Mouse (Mus musculus) intestine, embryonic 16.5 days (tissue): Measurements from ENCODE around the gene Zfp874a. TPM values are rescaled to one million over a fixed set of nuclear protein-coding genes. Genes with fewer than 3 reads are reported as not detected.

Source experiments
- ATAC-seq: fragments of 200-750 bp; cut with Nextera tagmentation; 2 replicates; pipeline ENCODE4 v1.8.0; 2017; ENCODE audit warnings: moderate TSS enrichment, moderate library complexity
- H3K27ac ChIP-seq: fragments of 300-500 bp; sonication (generic); 2 replicates; pipeline ENCODE4 v1.5.1; 2014; ENCODE audit warnings: mild to moderate bottlenecking, low read length
- H3K27me3 ChIP-seq: fragments of 300-500 bp; sonication (generic); replicated peaks from 2 replicates; pipeline ENCODE4 v1.6.1; 2014; ENCODE audit warnings: low read length, control low read depth, mixed read lengths; ENCODE audit not compliant: control insufficient read depth, insufficient read depth
- H3K36me3 ChIP-seq: fragments of 300-500 bp; sonication (generic); 2 replicates; pipeline ENCODE4 v1.6.1; 2014; ENCODE audit warnings: low read length, control low read depth; ENCODE audit not compliant: control insufficient read depth, insufficient read depth
- H3K4me1 ChIP-seq: fragments of 300-500 bp; sonication (generic); 2 replicates; pipeline ENCODE4 v1.6.1; 2014; ENCODE audit warnings: low read length, control low read depth, mixed read lengths; ENCODE audit not compliant: control insufficient read depth, insufficient read depth
- H3K4me2 ChIP-seq: fragments of 300-500 bp; sonication (generic); 2 replicates; pipeline ENCODE4 v1.6.1; 2014; ENCODE audit warnings: low read depth, low read length, control low read depth
- H3K4me3 ChIP-seq: fragments of 300-500 bp; sonication (generic); 2 replicates; pipeline ENCODE4 v1.5.1; 2014; ENCODE audit warnings: mild to moderate bottlenecking, low read length
- H3K9ac ChIP-seq: fragments of 300-500 bp; sonication (generic); 2 replicates; pipeline ENCODE4 v1.6.1; 2014; ENCODE audit warnings: low read depth, low read length
- H3K9me3 ChIP-seq: fragments of 300-500 bp; sonication (generic); 2 replicates; pipeline ENCODE4 v1.6.1; 2016; ENCODE audit warnings: low read length, control low read depth; ENCODE audit not compliant: control insufficient read depth
- WGBS: fragments of 180-500 bp; shearing (Covaris S2); extraction: QIAGEN DNeasy Blood & Tissue Kit; methylation state at CpG from one replicate; pipeline ENCODE4 v1.1.7; 2014; 5-methylcytosine and 5-hydroxymethylcytosine counted together
- polyA plus RNA-seq: library from polyadenylated mRNA; unstranded; fragments of >200 nt; fragmentation: Nextera tagmentation; extraction: Ambion mirVana; gene quantifications from 2 replicates; pipeline ENCODE4 v1.2.1, GENCODE M21; 2015

The Zfp874a gene
- 7.5 TPM in 2 replicates for polyA plus RNA-seq

- ATAC-seq: peak; percentile 98
- H3K9me3 ChIP-seq: no peaks in the 10 kb centered on the region
- peak within 1 kb of the TSS; percentile 71 for H3K9ac ChIP-seq
- H3K4me3 ChIP-seq: peak within 1 kb of the TSS; percentile 66
- WGBS: under 1% methylated on average over 20 of the region's 20 CpGs
- H3K36me3 ChIP-seq: no peaks in the 10 kb centered on the region
- H3K4me2 ChIP-seq: peak within 1 kb of the TSS; percentile 52
- peak within 1 kb of the TSS; percentile 48 for H3K27ac ChIP-seq
- peaks cover 3% of the 10 kb centered on the region; the same call in 1 of the 2 replicates for H3K4me1 ChIP-seq
- H3K27me3 ChIP-seq: no peaks in the 10 kb centered on the region
These were observed at the start of gene Zfp874a for GRCm38 (mm10) chr13:67451172-67452020. Zfp874a (minus strand) TSS chr13:67451624.

- Histone ChIP-seq H3K27me3 (no peaks in the 10 kb centered on the region), H3K4me2 (no peak overlapping the region), H3K9me3 (no peaks in the 10 kb centered on the region), H3K27ac (no peak overlapping the region), H3K4me1 (peaks cover 8% of the 10 kb centered on the region), H3K4me3 (no peak overlapping the region), H3K36me3 (no peaks in the 10 kb centered on the region), H3K9ac (no peak overlapping the region)
- peak; percentile 14; the same call in 1 of the 2 replicates for ATAC-seq
- WGBS: 84% methylated on average over 1 of the region's 1 CpGs
These were observed 49.5 kb upstream of the Zfp874a start for GRCm38 (mm10) chr13:67500908-67501307.

GRCm38 (mm10) chr13:67500084-67500719 is 48.8 kb upstream of the Zfp874a start, which contains the start of gene Zfp58:
Zfp58 (minus strand) TSS chr13:67500555.
- H3K36me3 ChIP-seq: no peaks in the 10 kb centered on the region
- peaks cover 8% of the 10 kb centered on the region for H3K4me1 ChIP-seq
- H3K27ac ChIP-seq: no peak within 1 kb of the TSS
- H3K4me2 ChIP-seq: peak within 1 kb of the TSS; percentile 72
- H3K9me3 ChIP-seq: no peaks in the 10 kb centered on the region
- under 1% methylated on average over 22 of the region's 22 CpGs for WGBS
- H3K9ac ChIP-seq: peak within 1 kb of the TSS; percentile 66
- ATAC-seq: peak; percentile 98
- H3K27me3 ChIP-seq: no peaks in the 10 kb centered on the region
- H3K4me3 ChIP-seq: peak within 1 kb of the TSS; percentile 64

GRCm38 (mm10) chr13:67495631-67496030 is 44.2 kb upstream of the Zfp874a start:
- H3K9ac ChIP-seq: no peak overlapping the region
- WGBS: 100% methylated on average over 1 of the region's 1 CpGs
- H3K4me2 ChIP-seq: no peak overlapping the region
- H3K27ac ChIP-seq: no peak overlapping the region
- H3K4me3 ChIP-seq: no peak overlapping the region
- peaks cover 21% of the 10 kb centered on the region for H3K36me3 ChIP-seq
- ATAC-seq: no peak
- peaks cover 8% of the 10 kb centered on the region for H3K4me1 ChIP-seq
- H3K27me3 ChIP-seq: no peaks in the 10 kb centered on the region
- H3K9me3 ChIP-seq: peaks cover 5% of the 10 kb centered on the region; the same call in 1 of the 2 replicates

GRCm38 (mm10) chr13:67484424-67484811 is 33.0 kb upstream of the Zfp874a start:
- Histone ChIP-seq H3K27me3 (no peaks in the 10 kb centered on the region), H3K27ac (no peak overlapping the region)
- WGBS: 35% methylated on average over 8 of the region's 8 CpGs

GRCm38 (mm10) chr13:67483625-67484423 is 32.4 kb upstream of the Zfp874a start, which contains the start of gene Zfp874b:
Zfp874b (minus strand) TSS chr13:67484258.
- Histone ChIP-seq H3K4me2 (peak within 1 kb of the TSS; percentile 65), H3K4me3 (peak within 1 kb of the TSS; percentile 66), H3K9me3 (no peaks in the 10 kb centered on the region), H3K9ac (peak within 1 kb of the TSS; percentile 73), H3K36me3 (0 out of 2 replicates have a peak, but pooled peaks cover 4% of the 10 kb centered on the region), H3K27ac (0 out of 2 replicates have a peak within 1 kb of the TSS, but pooled peaks have one; percentile 6), H3K27me3 (no peaks in the 10 kb centered on the region), H3K4me1 (no peaks in the 10 kb centered on the region)
- ATAC-seq: peak; percentile 98
- WGBS: 3% methylated on average over 20 of the region's 20 CpGs

More at GRCm38 (mm10) chr13:67484424-67484811, 33.0 kb upstream of the Zfp874a start:
- H3K9me3 ChIP-seq: no peaks in the 10 kb centered on the region
- H3K4me1 ChIP-seq: no peaks in the 10 kb centered on the region
- H3K4me3 ChIP-seq: peak overlapping the region; percentile 66
- peak overlapping the region; percentile 65 for H3K4me2 ChIP-seq
- H3K9ac ChIP-seq: peak overlapping the region; percentile 73
- peaks cover 7% of the 10 kb centered on the region; the same call in 1 of the 2 replicates for H3K36me3 ChIP-seq
- peak; percentile 57 for ATAC-seq

- ATAC-seq: no peak
- no peaks in the 10 kb centered on the region for H3K27me3 ChIP-seq
- H3K4me2 ChIP-seq: no peak overlapping the region
- H3K27ac ChIP-seq: no peak overlapping the region
- H3K9me3 ChIP-seq: no peaks in the 10 kb centered on the region
- H3K4me3 ChIP-seq: no peak overlapping the region
- no peaks in the 10 kb centered on the region for H3K4me1 ChIP-seq
- no peak overlapping the region for H3K9ac ChIP-seq
- H3K36me3 ChIP-seq: no peaks in the 10 kb centered on the region
- WGBS: 58% methylated on average over 4 of the region's 4 CpGs
These were observed 30.1 kb upstream of the Zfp874a start for GRCm38 (mm10) chr13:67481528-67481927.

GRCm38 (mm10) chr13:67469274-67469673 is 17.9 kb upstream of the Zfp874a start:
- Histone ChIP-seq H3K9me3 (no peaks in the 10 kb centered on the region), H3K36me3 (no peaks in the 10 kb centered on the region), H3K27ac (no peak overlapping the region), H3K4me3 (no peak overlapping the region), H3K27me3 (no peaks in the 10 kb centered on the region), H3K9ac (no peak overlapping the region), H3K4me1 (no peaks in the 10 kb centered on the region), H3K4me2 (no peak overlapping the region)
- no peak for ATAC-seq
- WGBS: 93% methylated on average over 3 of the region's 3 CpGs
